ENCODE assay signal across 7 mouse cellular contexts in the genomic region with DNA sequence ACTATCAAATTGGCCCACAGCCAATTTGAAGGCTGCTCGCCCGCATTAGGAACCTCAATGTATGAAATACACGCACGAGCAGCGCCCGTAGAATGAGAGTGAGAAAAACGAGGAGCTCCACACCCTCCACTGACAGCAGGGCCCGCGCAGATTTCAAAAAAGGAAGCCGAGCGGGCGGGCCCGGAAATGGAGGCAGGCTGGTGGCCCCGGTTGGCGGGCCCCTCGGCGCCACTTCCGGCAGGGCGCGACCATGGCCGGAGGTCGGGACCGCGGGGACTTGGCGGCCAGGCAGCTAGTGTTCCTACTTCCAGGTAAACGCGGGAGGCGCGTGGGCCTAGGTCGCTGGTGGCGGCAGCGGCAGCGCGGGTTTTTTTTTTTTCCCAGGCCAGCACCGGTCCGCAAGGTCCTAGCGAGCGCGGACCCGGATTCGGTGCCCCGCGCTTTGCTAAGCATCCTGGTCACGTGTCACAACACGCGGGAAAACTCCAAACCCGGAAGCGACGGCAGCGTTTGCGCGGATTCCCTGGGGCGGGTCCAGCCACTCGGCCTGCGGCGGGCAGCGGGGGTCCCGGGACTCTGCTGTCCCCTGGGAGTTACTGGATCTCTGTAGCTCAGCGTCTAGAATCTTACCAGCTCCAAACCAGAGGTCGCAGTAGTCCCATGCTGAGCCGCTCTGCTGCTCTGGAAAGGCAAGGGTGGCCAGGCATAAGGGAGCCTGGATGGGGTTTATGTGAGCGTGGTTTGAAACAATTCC. TPM values are rescaled to one million over a fixed set of nuclear protein-coding genes. Genes with fewer than 3 reads are reported as not detected.
DNase-seq lines count a peak whose midpoint lies in the region; ATAC-seq and TF ChIP-seq lines count a peak whose summit lies in the region.

No protein-coding gene starts in this region.

- peak; percentile 90 for DNase-seq in adrenal gland, adult 2 months
- peak; percentile 75 for DNase-seq in embryo, embryonic 11.5 days (ENCODE audit: low read depth, low spot score)
- DNase-seq in gastrocnemius, postnatal 4 days (ENCODE audit: low spot score in 2 of 2) = peak; percentile 82 to 90
- DNase-seq in left cerebral cortex, postnatal 4 days = peak; percentile 88

- H3K9me3 ChIP-seq in intestine, postnatal 0 days (ENCODE audit: control insufficient read depth) = no peaks in the 10 kb centered on the region
- no peaks in the 10 kb centered on the region for H3K9me3 ChIP-seq in midbrain, embryonic 12.5 days

- H3K9ac ChIP-seq in intestine, postnatal 0 days (ENCODE audit: low read depth, low read length) = peak overlapping the region; percentile 57
- peak overlapping the region; percentile 67 for H3K9ac ChIP-seq in midbrain, embryonic 12.5 days (replicated peaks)

- TF ChIP-seq POLR2A in small intestine, adult 2 months (IDR thresholded peaks at IDR 0.05; ENCODE audit: low read depth, low read length) = no peak

- H3K4me2 ChIP-seq in intestine, postnatal 0 days (replicated peaks; ENCODE audit: low read depth) = peak overlapping the region; percentile 75
- H3K4me2 ChIP-seq in midbrain, embryonic 12.5 days (replicated peaks) = peak overlapping the region; percentile 75

- TF ChIP-seq CTCF in intestine, postnatal 0 days (IDR thresholded peaks at IDR 0.05; ENCODE audit: low read depth) = no peak
- no peak for TF ChIP-seq CTCF in small intestine, adult 2 months (IDR thresholded peaks at IDR 0.05; ENCODE audit: extremely low read depth, insufficient read length, insufficient replicate concordance, low read depth, low read length)

- ATAC-seq in intestine, postnatal 0 days = peak; percentile 85
- ATAC-seq in midbrain, embryonic 12.5 days (ENCODE audit: low FRiP score, low read depth) = peak; percentile 86

- no peaks in the 10 kb centered on the region for H3K27me3 ChIP-seq in intestine, postnatal 0 days (replicated peaks; ENCODE audit: control insufficient read depth, insufficient read depth, low read length)
- H3K27me3 ChIP-seq in midbrain, embryonic 12.5 days = no peaks in the 10 kb centered on the region
- no peaks in the 10 kb centered on the region for H3K27me3 ChIP-seq in small intestine, adult 2 months (ENCODE audit: control insufficient read depth, insufficient read depth, low read length)

- H3K4me3 ChIP-seq in intestine, postnatal 0 days (ENCODE audit: low read depth, low read length) = peak overlapping the region; percentile 62
- peak overlapping the region; percentile 68 for H3K4me3 ChIP-seq in midbrain, embryonic 12.5 days
- H3K4me3 ChIP-seq in small intestine, adult 2 months (ENCODE audit: low read depth, low read length) = peak overlapping the region; percentile 100

- intact Hi-C loops in left cerebral cortex, postnatal 4 days (cut with DNase I) = loop anchor here (10.0 kb wide), 1 partner anchor 677 kb away; no protein-coding TSS in a partner anchor

- H3K27ac ChIP-seq in intestine, postnatal 0 days (ENCODE audit: low read depth, low read length) = peak overlapping the region; percentile 55
- peak overlapping the region; percentile 68 for H3K27ac ChIP-seq in midbrain, embryonic 12.5 days (replicated peaks)
- peak overlapping the region; percentile 78 for H3K27ac ChIP-seq in small intestine, adult 2 months (ENCODE audit: insufficient read depth, low read depth, low read length)

- no peaks in the 10 kb centered on the region for H3K4me1 ChIP-seq in intestine, postnatal 0 days (replicated peaks; ENCODE audit: control insufficient read depth, insufficient read depth, low read length)
- peaks cover 28% of the 10 kb centered on the region for H3K4me1 ChIP-seq in midbrain, embryonic 12.5 days
- no peaks in the 10 kb centered on the region; the same call in 1 of the 2 replicates for H3K4me1 ChIP-seq in small intestine, adult 2 months (ENCODE audit: control insufficient read depth, insufficient read depth, insufficient read length, low read length)

- H3K36me3 ChIP-seq in intestine, postnatal 0 days (ENCODE audit: control insufficient read depth, insufficient read depth) = no peaks in the 10 kb centered on the region
- H3K36me3 ChIP-seq in midbrain, embryonic 12.5 days = no peaks in the 10 kb centered on the region
- no peaks in the 10 kb centered on the region for H3K36me3 ChIP-seq in small intestine, adult 2 months (ENCODE audit: control insufficient read depth, insufficient read depth, low read length)

- under 1% methylated on average over 58 of the region's 62 CpGs for WGBS in intestine, postnatal 0 days
- under 1% methylated on average over 56 of the region's 62 CpGs for whole genome bisulfite sequencing in midbrain, embryonic 12.5 days
- under 1% methylated on average over 62 of the region's 62 CpGs for WGBS in small intestine, adult 2 months

RNA-seq across cellular contexts. Expression of gene Dleu7, which starts 39.2 kb away (rescaled TPM):
- under 1 TPM in 1 of 2 experiments, not detected in 1; 0.24 TPM for total RNA-seq in adrenal gland, adult 2 months (2021)
- 0.20 TPM in 1 of 2 replicates, not detected in the other for polyA plus RNA-seq in adrenal gland, adult 2 months (2012; rRNA removed)
- total RNA-seq in gastrocnemius, postnatal 4 days (2021) = under 1 TPM; 0.42 to 0.75 TPM
- 0.50 and 0.57 TPM in 2 replicates for polyA plus RNA-seq in intestine, postnatal 0 days (2015; fragmentation: Nextera tagmentation; extraction: Ambion mirVana)
- 10 to 100 TPM; 11.6 to 11.9 TPM for total RNA-seq in left cerebral cortex, postnatal 4 days (2021)
- 4.8 and 5.1 TPM in 2 replicates for polyA plus RNA-seq in midbrain, embryonic 12.5 days (2016; fragmentation: Nextera tagmentation; extraction: Ambion mirVana)
- 0.39 and 0.41 TPM in 2 replicates for polyA plus RNA-seq in small intestine, adult 2 months (2012; rRNA removed)

RNA-seq across cellular contexts. Expression of gene Rnaseh2b, which starts 39.7 kb away (rescaled TPM):
- total RNA-seq in adrenal gland, adult 2 months (2021) = 10 to 100 TPM; 15.0 to 17.3 TPM
- 0.65 and 0.92 TPM in 2 replicates for polyA plus RNA-seq in adrenal gland, adult 2 months (2012; rRNA removed)
- total RNA-seq in gastrocnemius, postnatal 4 days (2021) = 10 to 100 TPM; 16.2 to 16.3 TPM
- 56.1 and 57.3 TPM in 2 replicates for polyA plus RNA-seq in intestine, postnatal 0 days (2015; fragmentation: Nextera tagmentation; extraction: Ambion mirVana)
- total RNA-seq in left cerebral cortex, postnatal 4 days (2021) = 10 to 100 TPM; 22.0 to 24.0 TPM
- polyA plus RNA-seq in midbrain, embryonic 12.5 days (2016; fragmentation: Nextera tagmentation; extraction: Ambion mirVana) = 65.3 and 69.5 TPM in 2 replicates
- 0.48 and 0.65 TPM in 2 replicates for polyA plus RNA-seq in small intestine, adult 2 months (2012; rRNA removed)

Comparison
In these comparisons a context has a peak if more than half of its experiments do, and no peak if none do; other contexts are left out.
1. Peak in every context shown above with its lines: DNase-seq, ATAC-seq, H3K4me3 ChIP-seq and H3K27ac ChIP-seq.
2. RNA of gene Rnaseh2b, which starts 39.7 kb away (polyA plus RNA-seq): 65.3 to 69.5 TPM in midbrain, embryonic 12.5 days and 56.1 to 57.3 TPM in intestine, postnatal 0 days; 0.65 to 0.92 TPM in adrenal gland, adult 2 months and 0.48 to 0.65 TPM in small intestine, adult 2 months; every median in the first group is over 10 times any median in the second.